Mouse (Mus musculus) embryonic facial prominence, embryonic 11.5 days (tissue): ENCODE results near the gene Ccdc105. TPM values are rescaled to one million over a fixed set of nuclear protein-coding genes. Genes with fewer than 3 reads are reported as not detected.

Experiments used
- ATAC-seq: fragments of 200-750 bp; cut with Nextera tagmentation; replicated peaks from 2 replicates; pipeline ENCODE4 v1.8.0; 2017; ENCODE audit warnings: low read depth; ENCODE audit not compliant: insufficient number of reproducible peaks, low FRiP score, low TSS enrichment
- DNase-seq: peaks from one replicate; pipeline ENCODE4 v3.0.0-alpha.2; 2015; ENCODE audit warnings: low spot score
- H3K27ac ChIP-seq: fragments of 300-500 bp; sonication (generic); replicated peaks from 2 replicates; pipeline ENCODE4 v1.5.1; 2014; ENCODE audit warnings: mild to moderate bottlenecking, low read depth, low read length, control low read depth
- H3K27me3 ChIP-seq: fragments of 300-500 bp; sonication (generic); 2 replicates; pipeline ENCODE4 v1.6.1; 2014; ENCODE audit warnings: mild to moderate bottlenecking, low read length, moderate library complexity, mixed read lengths; ENCODE audit not compliant: control insufficient read depth, insufficient read depth
- H3K36me3 ChIP-seq: fragments of 300-500 bp; sonication (generic); replicated peaks from 2 replicates; pipeline ENCODE4 v1.6.1; 2014; ENCODE audit warnings: low read depth, mild to moderate bottlenecking, low read length, moderate library complexity, mixed read lengths; ENCODE audit not compliant: control insufficient read depth, insufficient read depth
- H3K4me1 ChIP-seq: fragments of 300-500 bp; sonication (generic); 2 replicates; pipeline ENCODE4 v1.6.1; 2014; ENCODE audit warnings: low read length, mixed read lengths; ENCODE audit not compliant: control insufficient read depth, insufficient read depth
- H3K4me2 ChIP-seq: fragments of 300-500 bp; sonication (generic); 2 replicates; pipeline ENCODE4 v1.6.1; 2014; ENCODE audit warnings: low read depth, mild to moderate bottlenecking, control low read depth, low read length, moderate library complexity
- H3K4me3 ChIP-seq: fragments of 300-500 bp; sonication (generic); 2 replicates; pipeline ENCODE4 v1.5.1; 2014; ENCODE audit warnings: low read depth, low read length, control low read depth
- H3K9ac ChIP-seq: fragments of 300-500 bp; sonication (generic); replicated peaks from 2 replicates; pipeline ENCODE4 v1.6.1; 2014; ENCODE audit warnings: mild to moderate bottlenecking, control low read depth, low read length
- H3K9me3 ChIP-seq: fragments of 300-500 bp; sonication (generic); replicated peaks from 2 replicates; pipeline ENCODE4 v1.6.1; 2016; ENCODE audit warnings: mild to moderate bottlenecking, low read length, inconsistent platforms, mixed read lengths; ENCODE audit not compliant: control insufficient read depth
- WGBS: fragments of 180-500 bp; shearing (Covaris S2); extraction: QIAGEN DNeasy Blood & Tissue Kit; methylation state at CpG from one replicate; pipeline ENCODE4 v1.1.7; 2014; 5-methylcytosine and 5-hydroxymethylcytosine counted together
- polyA plus RNA-seq: library from polyadenylated mRNA; unstranded; fragments of >200 nt; fragmentation: Nextera tagmentation; extraction: Ambion mirVana; gene quantifications from 2 replicates; pipeline ENCODE4 v1.2.1, GENCODE M21; 2014

Ccdc105 gene
- polyA plus RNA-seq, 1 experiment from 2014 or later, result 0.11 TPM

DNA sequence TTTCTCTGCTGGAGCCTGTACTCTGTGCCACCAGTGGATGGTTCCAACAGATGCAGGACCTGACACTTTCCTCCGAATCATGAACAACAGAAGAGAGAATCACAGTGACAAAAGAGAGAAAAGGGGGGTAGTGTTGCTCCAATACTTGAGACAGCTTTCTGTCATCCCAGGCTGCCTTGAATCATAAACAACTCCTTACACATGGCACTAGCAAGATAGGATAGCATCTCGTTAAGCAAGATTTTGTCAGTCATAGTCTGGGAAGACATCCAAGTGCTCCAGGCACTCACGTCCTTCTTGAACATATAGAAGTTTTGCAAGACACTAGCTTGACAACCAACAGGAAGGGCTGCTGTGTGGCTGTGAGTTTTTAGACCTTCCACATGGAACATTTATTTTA is 25.8 kb downstream of the Ccdc105 start:
- no peak overlapping the region for H3K4me2 ChIP-seq
- 69% methylated on average over 3 of the region's 3 CpGs for WGBS
- no peak overlapping the region for H3K9ac ChIP-seq
- no peaks in the 10 kb centered on the region for H3K4me1 ChIP-seq
- H3K9me3 ChIP-seq, result no peaks in the 10 kb centered on the region
- H3K27ac ChIP-seq, result no peak overlapping the region
- H3K36me3 ChIP-seq, result no peaks in the 10 kb centered on the region
- H3K27me3 ChIP-seq, result no peaks in the 10 kb centered on the region
- H3K4me3 ChIP-seq, result no peak overlapping the region
- no peak for DNase-seq
- no peak for ATAC-seq

GRCm38 (mm10) chr10:78723416-78723815 is 29.4 kb downstream of the Ccdc105 start:
- H3K4me3 ChIP-seq, result no peak overlapping the region
- no peaks in the 10 kb centered on the region for H3K4me1 ChIP-seq
- H3K27ac ChIP-seq, result no peak overlapping the region
- H3K4me2 ChIP-seq, result no peak overlapping the region
- no peaks in the 10 kb centered on the region for H3K27me3 ChIP-seq
- H3K9ac ChIP-seq, result no peak overlapping the region
- no peaks in the 10 kb centered on the region for H3K36me3 ChIP-seq
- no peaks in the 10 kb centered on the region for H3K9me3 ChIP-seq
- WGBS, result 24% methylated on average over 2 of the region's 2 CpGs
- ATAC-seq (no peak), DNase-seq (no peak)

- DNase-seq, result no peak
- no peaks in the 10 kb centered on the region for H3K27me3 ChIP-seq
- H3K27ac ChIP-seq, result no peak overlapping the region
- H3K4me2 ChIP-seq, result no peak overlapping the region
- no peak overlapping the region for H3K9ac ChIP-seq
- no peaks in the 10 kb centered on the region for H3K36me3 ChIP-seq
- no peak overlapping the region for H3K4me3 ChIP-seq
- ATAC-seq, result no peak
- no peaks in the 10 kb centered on the region for H3K4me1 ChIP-seq
- 83% methylated on average over 2 of the region's 2 CpGs for WGBS
- H3K9me3 ChIP-seq, result no peaks in the 10 kb centered on the region
Observed at GRCm38 (mm10) chr10:78722654-78723053, 30.2 kb downstream of the Ccdc105 start.

DNA sequence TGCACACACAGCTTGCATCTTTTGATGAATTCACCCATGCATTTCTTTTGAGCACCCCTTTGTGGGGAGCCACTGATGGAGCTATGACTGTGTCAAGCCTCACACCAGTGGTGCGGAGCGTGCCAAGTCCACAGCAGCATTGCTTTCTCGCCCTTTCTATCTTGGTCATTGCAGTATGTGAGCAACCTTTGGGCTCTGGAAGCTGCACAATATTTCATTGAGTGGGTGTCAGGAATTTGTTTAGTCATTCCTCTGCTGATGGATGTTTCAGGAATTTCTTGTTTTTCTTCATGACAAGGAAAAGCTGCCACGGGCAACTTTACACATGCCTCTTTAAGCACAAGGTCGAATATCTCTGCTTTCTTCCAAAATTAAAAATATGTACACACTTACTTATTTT is 30.8 kb downstream of the Ccdc105 start:
- DNase-seq, result no peak
- Histone ChIP-seq H3K9me3 (no peaks in the 10 kb centered on the region), H3K4me1 (no peaks in the 10 kb centered on the region), H3K36me3 (no peaks in the 10 kb centered on the region), H3K27me3 (no peaks in the 10 kb centered on the region), H3K4me3 (no peak overlapping the region), H3K4me2 (no peak overlapping the region), H3K27ac (no peak overlapping the region), H3K9ac (no peak overlapping the region)
- ATAC-seq, result no peak
- WGBS, result 85% methylated on average over 5 of the region's 5 CpGs

GRCm38 (mm10) chr10:78718056-78718455 is 34.8 kb downstream of the Ccdc105 start, which contains the start of gene Casp14:
Gene Casp14, minus strand, starts transcription at chr10:78718294.
- no peaks in the 10 kb centered on the region for H3K36me3 ChIP-seq
- H3K27me3 ChIP-seq, result no peaks in the 10 kb centered on the region
- no peak within 1 kb of the TSS for H3K4me3 ChIP-seq
- no peaks in the 10 kb centered on the region for H3K4me1 ChIP-seq
- H3K27ac ChIP-seq, result no peak within 1 kb of the TSS
- 67% methylated on average over 11 of the region's 11 CpGs for WGBS
- DNase-seq, result no peak
- H3K4me2 ChIP-seq, result no peak within 1 kb of the TSS
- ATAC-seq, result no peak
- no peaks in the 10 kb centered on the region for H3K9me3 ChIP-seq
- H3K9ac ChIP-seq, result no peak within 1 kb of the TSS

- no peak overlapping the region for H3K4me3 ChIP-seq
- H3K4me2 ChIP-seq, result no peak overlapping the region
- ATAC-seq (no peak), DNase-seq (no peak)
- no peaks in the 10 kb centered on the region for H3K27me3 ChIP-seq
- H3K4me1 ChIP-seq, result no peaks in the 10 kb centered on the region
- H3K9ac ChIP-seq, result no peak overlapping the region
- H3K36me3 ChIP-seq, result no peaks in the 10 kb centered on the region
- no peak overlapping the region for H3K27ac ChIP-seq
- H3K9me3 ChIP-seq, result no peaks in the 10 kb centered on the region
Observed at GRCm38 (mm10) chr10:78716231-78716630, 36.6 kb downstream of the Ccdc105 start.

- Histone ChIP-seq H3K9ac (no peak overlapping the region), H3K9me3 (no peaks in the 10 kb centered on the region), H3K4me3 (no peak overlapping the region), H3K27ac (no peak overlapping the region), H3K36me3 (no peaks in the 10 kb centered on the region), H3K4me1 (no peaks in the 10 kb centered on the region), H3K4me2 (no peak overlapping the region), H3K27me3 (no peaks in the 10 kb centered on the region)
- DNase-seq (no peak), ATAC-seq (no peak)
- WGBS, result 97% methylated on average over 7 of the region's 7 CpGs
Observed at GRCm38 (mm10) chr10:78715156-78715555, 37.7 kb downstream of the Ccdc105 start.

GRCm38 (mm10) chr10:78714129-78714528 is 38.7 kb downstream of the Ccdc105 start:
- Histone ChIP-seq H3K4me3 (no peak overlapping the region), H3K4me2 (no peak overlapping the region), H3K27me3 (no peaks in the 10 kb centered on the region), H3K36me3 (no peaks in the 10 kb centered on the region), H3K9ac (no peak overlapping the region), H3K9me3 (no peaks in the 10 kb centered on the region), H3K4me1 (no peaks in the 10 kb centered on the region), H3K27ac (no peak overlapping the region)
- ATAC-seq, result no peak
- DNase-seq, result no peak
- WGBS, result 87% methylated on average over 6 of the region's 6 CpGs
